Mouse (Mus musculus): ENCODE data around the gene Kcnj14. TPM values are rescaled to one million over a fixed set of nuclear protein-coding genes. Genes with fewer than 3 reads are reported as not detected.
A peak's percentile ranks its signal among the peaks of the same experiment; 100 is the strongest.

The Kcnj14 gene
- polyA plus RNA-seq, 1 experiment, result not detected

- under 1% methylated on average over 12 of the region's 12 CpGs for WGBS
- TF ChIP-seq POLR2A (IDR thresholded peaks at IDR 0.05; ENCODE audit: insufficient read depth, low read depth, low read length) (no peak), CTCF (IDR thresholded peaks at IDR 0.05; ENCODE audit: insufficient read depth, low read depth, low read length) (peak; percentile 100)
- H3K27ac ChIP-seq (ENCODE audit: insufficient read depth, low read depth, low read length), result no peak overlapping the region
- H3K4me3 ChIP-seq (ENCODE audit: insufficient read depth, low read depth, low read length), result no peak overlapping the region
- peaks cover 25% of the 10 kb centered on the region for H3K4me1 ChIP-seq (ENCODE audit: control insufficient read depth, insufficient read depth, low read length)
Observed at GRCm38 (mm10) chr7:45801348-45801747, 23.2 kb downstream of the Kcnj14 start.

- WGBS, result 33% methylated on average over 25 of the region's 25 CpGs
- no peak overlapping the region for H3K27ac ChIP-seq (ENCODE audit: insufficient read depth, low read depth, low read length)
- no peak overlapping the region for H3K4me3 ChIP-seq (ENCODE audit: insufficient read depth, low read depth, low read length)
- no peak for TF ChIP-seq CTCF (IDR thresholded peaks at IDR 0.05; ENCODE audit: insufficient read depth, low read depth, low read length)
- no peak for TF ChIP-seq POLR2A (IDR thresholded peaks at IDR 0.05; ENCODE audit: insufficient read depth, low read depth, low read length)
- H3K4me1 ChIP-seq (ENCODE audit: control insufficient read depth, insufficient read depth, low read length), result peaks cover 25% of the 10 kb centered on the region
Observed at GRCm38 (mm10) chr7:45800546-45801204, 23.9 kb downstream of the Kcnj14 start.

- 58% methylated on average over 7 of the region's 7 CpGs for WGBS
Observed at GRCm38 (mm10) chr7:45800001-45800400, 24.6 kb downstream of the Kcnj14 start.

GRCm38 (mm10) chr7:45798931-45799330 lies 25.7 kb downstream of the Kcnj14 start:
- WGBS, result 31% methylated on average over 7 of the region's 7 CpGs
- Histone ChIP-seq H3K4me3 (ENCODE audit: insufficient read depth, low read depth, low read length) (no peak overlapping the region), H3K27ac (ENCODE audit: insufficient read depth, low read depth, low read length) (no peak overlapping the region), H3K4me1 (ENCODE audit: control insufficient read depth, insufficient read depth, low read length) (peaks cover 25% of the 10 kb centered on the region)
- no peak for TF ChIP-seq CTCF (IDR thresholded peaks at IDR 0.05; ENCODE audit: insufficient read depth, low read depth, low read length)
- TF ChIP-seq POLR2A (IDR thresholded peaks at IDR 0.05; ENCODE audit: insufficient read depth, low read depth, low read length), result no peak

More at GRCm38 (mm10) chr7:45800001-45800400, 24.6 kb downstream of the Kcnj14 start:
- H3K4me1 ChIP-seq (ENCODE audit: control insufficient read depth, insufficient read depth, low read length), result peaks cover 25% of the 10 kb centered on the region
- H3K4me3 ChIP-seq (ENCODE audit: insufficient read depth, low read depth, low read length), result no peak overlapping the region
- TF ChIP-seq CTCF (IDR thresholded peaks at IDR 0.05; ENCODE audit: insufficient read depth, low read depth, low read length), result no peak
- no peak for TF ChIP-seq POLR2A (IDR thresholded peaks at IDR 0.05; ENCODE audit: insufficient read depth, low read depth, low read length)
- H3K27ac ChIP-seq (ENCODE audit: insufficient read depth, low read depth, low read length), result no peak overlapping the region

- no peak for TF ChIP-seq CTCF (IDR thresholded peaks at IDR 0.05; ENCODE audit: insufficient read depth, low read depth, low read length)
- no peak for TF ChIP-seq POLR2A (IDR thresholded peaks at IDR 0.05; ENCODE audit: insufficient read depth, low read depth, low read length)
Observed at GRCm38 (mm10) chr7:45798511-45798836, 26.1 kb downstream of the Kcnj14 start.

GRCm38 (mm10) chr7:45797661-45798510 lies 26.7 kb downstream of the Kcnj14 start:
- peaks cover 25% of the 10 kb centered on the region for H3K4me1 ChIP-seq (ENCODE audit: control insufficient read depth, insufficient read depth, low read length)
- TF ChIP-seq CTCF (IDR thresholded peaks at IDR 0.05; ENCODE audit: insufficient read depth, low read depth, low read length), result no peak
- TF ChIP-seq POLR2A (IDR thresholded peaks at IDR 0.05; ENCODE audit: insufficient read depth, low read depth, low read length), result no peak
- WGBS, result 16% methylated on average over 60 of the region's 60 CpGs
- no peak overlapping the region for H3K27ac ChIP-seq (ENCODE audit: insufficient read depth, low read depth, low read length)
- no peak overlapping the region for H3K4me3 ChIP-seq (ENCODE audit: insufficient read depth, low read depth, low read length)

More at GRCm38 (mm10) chr7:45798511-45798836, 26.1 kb downstream of the Kcnj14 start:
- no peak overlapping the region for H3K4me3 ChIP-seq (ENCODE audit: insufficient read depth, low read depth, low read length)
- peaks cover 25% of the 10 kb centered on the region for H3K4me1 ChIP-seq (ENCODE audit: control insufficient read depth, insufficient read depth, low read length)
- no peak overlapping the region for H3K27ac ChIP-seq (ENCODE audit: insufficient read depth, low read depth, low read length)
- 11% methylated on average over 19 of the region's 19 CpGs for WGBS

- TF ChIP-seq POLR2A (IDR thresholded peaks at IDR 0.05; ENCODE audit: insufficient read depth, low read depth, low read length), result no peak
- no peak for TF ChIP-seq CTCF (IDR thresholded peaks at IDR 0.05; ENCODE audit: insufficient read depth, low read depth, low read length)
- no peak overlapping the region for H3K4me3 ChIP-seq (ENCODE audit: insufficient read depth, low read depth, low read length)
- WGBS, result 40% methylated on average over 6 of the region's 6 CpGs
- no peak overlapping the region for H3K27ac ChIP-seq (ENCODE audit: insufficient read depth, low read depth, low read length)
- peaks cover 25% of the 10 kb centered on the region for H3K4me1 ChIP-seq (ENCODE audit: control insufficient read depth, insufficient read depth, low read length)
Observed at GRCm38 (mm10) chr7:45796950-45797349, 27.6 kb downstream of the Kcnj14 start.

- TF ChIP-seq CTCF (IDR thresholded peaks at IDR 0.05; ENCODE audit: insufficient read depth, low read depth, low read length), result no peak
- TF ChIP-seq POLR2A (IDR thresholded peaks at IDR 0.05; ENCODE audit: insufficient read depth, low read depth, low read length), result no peak
- Histone ChIP-seq H3K4me3 (ENCODE audit: insufficient read depth, low read depth, low read length) (no peak overlapping the region), H3K4me1 (ENCODE audit: control insufficient read depth, insufficient read depth, low read length) (peaks cover 20% of the 10 kb centered on the region), H3K27ac (ENCODE audit: insufficient read depth, low read depth, low read length) (no peak overlapping the region)
- 89% methylated on average over 29 of the region's 29 CpGs for WGBS
Observed at GRCm38 (mm10) chr7:45794971-45795370, 29.6 kb downstream of the Kcnj14 start.

GRCm38 (mm10) chr7:45793969-45794585 lies 30.5 kb downstream of the Kcnj14 start:
- H3K4me1 ChIP-seq (ENCODE audit: control insufficient read depth, insufficient read depth, low read length), result peaks cover 20% of the 10 kb centered on the region
- no peak overlapping the region for H3K4me3 ChIP-seq (ENCODE audit: insufficient read depth, low read depth, low read length)
- 90% methylated on average over 43 of the region's 44 CpGs for WGBS
- TF ChIP-seq POLR2A (IDR thresholded peaks at IDR 0.05; ENCODE audit: insufficient read depth, low read depth, low read length) (no peak), CTCF (IDR thresholded peaks at IDR 0.05; ENCODE audit: insufficient read depth, low read depth, low read length) (no peak)
- H3K27ac ChIP-seq (ENCODE audit: insufficient read depth, low read depth, low read length), result no peak overlapping the region
